Comparison of ENCODE assay signal across 8 mouse cellular contexts in genomic region chr2:164442315-164443050, GRCm38 (mm10). TPM values are rescaled to one million over a fixed set of nuclear protein-coding genes. Genes with fewer than 3 reads are reported as not detected.
DNase-seq lines count a peak whose midpoint lies in the region; ATAC-seq lines count a peak whose summit lies in the region.

No protein-coding gene starts in this region.

- peak; percentile 58 for DNase-seq in ovary, postnatal 36 days (ENCODE audit: low spot score)
- no peak for DNase-seq in ovary, adult 18-20 months (ENCODE audit: low spot score)
- DNase-seq in embryonic facial prominence, embryonic 14.5 days (ENCODE audit: low spot score) = peak; percentile 39
- peak; percentile 64 for DNase-seq in limb, embryonic 10.5 days (ENCODE audit: low spot score)
- DNase-seq in Muller cell, postnatal 12 days (ENCODE audit: inconsistent ontology term) = no peak
- no peak for DNase-seq in urinary bladder, adult 18-20 months (ENCODE audit: low spot score in 2 of 2)

- no peaks in the 10 kb centered on the region for H3K27me3 ChIP-seq in embryonic facial prominence, embryonic 14.5 days (replicated peaks; ENCODE audit: control insufficient read depth, insufficient read depth, low read length)
- peaks cover 5% of the 10 kb centered on the region; the same call in 1 of the 2 replicates for H3K27me3 ChIP-seq in heart, embryonic 16.5 days (ENCODE audit: control insufficient read depth, insufficient read depth, low read length)
- peaks cover 48% of the 10 kb centered on the region for H3K27me3 ChIP-seq in limb, embryonic 10.5 days (ENCODE audit: low read depth, poor library complexity, severe bottlenecking)
- peaks cover 29% of the 10 kb centered on the region for H3K27me3 ChIP-seq in midbrain, embryonic 12.5 days

- H3K4me3 ChIP-seq in embryonic facial prominence, embryonic 14.5 days (ENCODE audit: low read depth, low read length) = peak overlapping the region; percentile 76
- peak overlapping the region; percentile 74 for H3K4me3 ChIP-seq in heart, embryonic 16.5 days (ENCODE audit: low read length)
- H3K4me3 ChIP-seq in limb, embryonic 10.5 days = peak overlapping the region; percentile 68
- H3K4me3 ChIP-seq in midbrain, embryonic 12.5 days = peak overlapping the region; percentile 52

- H3K36me3 ChIP-seq in embryonic facial prominence, embryonic 14.5 days (ENCODE audit: control insufficient read depth, insufficient read depth, low read length) = no peaks in the 10 kb centered on the region
- no peaks in the 10 kb centered on the region for H3K36me3 ChIP-seq in heart, embryonic 16.5 days (ENCODE audit: control insufficient read depth, insufficient read depth)
- H3K36me3 ChIP-seq in limb, embryonic 10.5 days = no peaks in the 10 kb centered on the region
- H3K36me3 ChIP-seq in midbrain, embryonic 12.5 days = no peaks in the 10 kb centered on the region

- 3% methylated on average over 29 of the region's 29 CpGs for WGBS in embryonic facial prominence, embryonic 14.5 days
- WGBS in heart, embryonic 16.5 days = 3% methylated on average over 29 of the region's 29 CpGs
- WGBS in limb, embryonic 10.5 days = 1% methylated on average over 29 of the region's 29 CpGs
- WGBS in midbrain, embryonic 12.5 days = 3% methylated on average over 29 of the region's 29 CpGs

- no peaks in the 10 kb centered on the region for H3K9me3 ChIP-seq in embryonic facial prominence, embryonic 14.5 days (ENCODE audit: control insufficient read depth, low read length)
- no peaks in the 10 kb centered on the region for H3K9me3 ChIP-seq in heart, embryonic 16.5 days (replicated peaks; ENCODE audit: control insufficient read depth, low read length)
- H3K9me3 ChIP-seq in limb, embryonic 10.5 days (replicated peaks) = no peaks in the 10 kb centered on the region
- no peaks in the 10 kb centered on the region for H3K9me3 ChIP-seq in midbrain, embryonic 12.5 days

- peak overlapping the region; percentile 91 for H3K4me2 ChIP-seq in embryonic facial prominence, embryonic 14.5 days (ENCODE audit: low read depth, low read length)
- H3K4me2 ChIP-seq in heart, embryonic 16.5 days (ENCODE audit: low read depth, low read length) = peak overlapping the region; percentile 87
- H3K4me2 ChIP-seq in midbrain, embryonic 12.5 days (replicated peaks) = peak overlapping the region; percentile 91

- peaks cover 40% of the 10 kb centered on the region for H3K4me1 ChIP-seq in embryonic facial prominence, embryonic 14.5 days (ENCODE audit: control insufficient read depth, insufficient read depth, low read length)
- peaks cover 19% of the 10 kb centered on the region for H3K4me1 ChIP-seq in heart, embryonic 16.5 days (ENCODE audit: control insufficient read depth, insufficient read depth, low read length)
- peaks cover 58% of the 10 kb centered on the region for H3K4me1 ChIP-seq in limb, embryonic 10.5 days
- H3K4me1 ChIP-seq in midbrain, embryonic 12.5 days = peaks cover 24% of the 10 kb centered on the region

- H3K27ac ChIP-seq in embryonic facial prominence, embryonic 14.5 days (replicated peaks; ENCODE audit: low read depth, low read length) = peak overlapping the region; percentile 81
- H3K27ac ChIP-seq in heart, embryonic 16.5 days (ENCODE audit: low read length) = peak overlapping the region; percentile 80
- peak overlapping the region; percentile 88 for H3K27ac ChIP-seq in limb, embryonic 10.5 days
- no peak overlapping the region for H3K27ac ChIP-seq in midbrain, embryonic 12.5 days (replicated peaks)

- H3K9ac ChIP-seq in embryonic facial prominence, embryonic 14.5 days (ENCODE audit: low read depth, low read length) = peak overlapping the region; percentile 85
- H3K9ac ChIP-seq in heart, embryonic 16.5 days (ENCODE audit: low read length) = peak overlapping the region; percentile 90
- H3K9ac ChIP-seq in midbrain, embryonic 12.5 days (replicated peaks) = peak overlapping the region; percentile 62

- peak; percentile 50 for ATAC-seq in embryonic facial prominence, embryonic 14.5 days (ENCODE audit: low read depth)
- peak; percentile 56 for ATAC-seq in heart, embryonic 16.5 days (replicated peaks; ENCODE audit: extremely low read depth, insufficient read depth, low FRiP score)
- 0 out of 2 replicates have a peak, but pooled peaks have one; percentile 54 for ATAC-seq in midbrain, embryonic 12.5 days (ENCODE audit: low FRiP score, low read depth)

RNA-seq across cellular contexts. Expression of gene Sdc4, which starts 1.2 kb away (rescaled TPM):
- polyA plus RNA-seq in embryonic facial prominence, embryonic 14.5 days (2014; fragmentation: Nextera tagmentation; extraction: Ambion mirVana) = 57.1 and 58.4 TPM in 2 replicates
- 48.0 and 61.1 TPM in 2 replicates for polyA plus RNA-seq in heart, embryonic 16.5 days (2015; fragmentation: Nextera tagmentation; extraction: Ambion mirVana)
- 22.1 and 24.2 TPM in 2 replicates for polyA plus RNA-seq in limb, embryonic 10.5 days (2016; fragmentation: Nextera tagmentation; extraction: Ambion mirVana)
- 10.5 and 11.3 TPM in 2 replicates for polyA plus RNA-seq in midbrain, embryonic 12.5 days (2016; fragmentation: Nextera tagmentation; extraction: Ambion mirVana)

RNA-seq across cellular contexts. Expression of gene Sys1, which starts 14.3 kb away (rescaled TPM):
- 63.3 and 68.3 TPM in 2 replicates for polyA plus RNA-seq in embryonic facial prominence, embryonic 14.5 days (2014; fragmentation: Nextera tagmentation; extraction: Ambion mirVana)
- 33.4 and 41.7 TPM in 2 replicates for polyA plus RNA-seq in heart, embryonic 16.5 days (2015; fragmentation: Nextera tagmentation; extraction: Ambion mirVana)
- polyA plus RNA-seq in limb, embryonic 10.5 days (2016; fragmentation: Nextera tagmentation; extraction: Ambion mirVana) = 54.4 and 54.5 TPM in 2 replicates
- polyA plus RNA-seq in midbrain, embryonic 12.5 days (2016; fragmentation: Nextera tagmentation; extraction: Ambion mirVana) = 68.8 and 69.6 TPM in 2 replicates

RNA-seq across cellular contexts. Expression of gene Gm20458, which starts 18.3 kb away (rescaled TPM):
- polyA plus RNA-seq in embryonic facial prominence, embryonic 14.5 days (2014; fragmentation: Nextera tagmentation; extraction: Ambion mirVana) = 12.5 and 14.7 TPM in 2 replicates
- 11.6 and 12.1 TPM in 2 replicates for polyA plus RNA-seq in heart, embryonic 16.5 days (2015; fragmentation: Nextera tagmentation; extraction: Ambion mirVana)
- 2.2 and 3.2 TPM in 2 replicates for polyA plus RNA-seq in limb, embryonic 10.5 days (2016; fragmentation: Nextera tagmentation; extraction: Ambion mirVana)
- polyA plus RNA-seq in midbrain, embryonic 12.5 days (2016; fragmentation: Nextera tagmentation; extraction: Ambion mirVana) = 3.8 and 6.9 TPM in 2 replicates

RNA-seq across cellular contexts. Expression of gene Trp53tg5, which starts 31.0 kb away (rescaled TPM):
- not detected in 2 replicates for polyA plus RNA-seq in embryonic facial prominence, embryonic 14.5 days (2014; fragmentation: Nextera tagmentation; extraction: Ambion mirVana)
- polyA plus RNA-seq in heart, embryonic 16.5 days (2015; fragmentation: Nextera tagmentation; extraction: Ambion mirVana) = not detected in 2 replicates
- polyA plus RNA-seq in limb, embryonic 10.5 days (2016; fragmentation: Nextera tagmentation; extraction: Ambion mirVana) = not detected in 2 replicates
- polyA plus RNA-seq in midbrain, embryonic 12.5 days (2016; fragmentation: Nextera tagmentation; extraction: Ambion mirVana) = 0.19 TPM in 1 of 2 replicates, not detected in the other

RNA-seq across cellular contexts. Expression of gene Matn4, which starts 37.5 kb away (rescaled TPM):
- 15.6 and 20.6 TPM in 2 replicates for polyA plus RNA-seq in embryonic facial prominence, embryonic 14.5 days (2014; fragmentation: Nextera tagmentation; extraction: Ambion mirVana)
- 7.2 and 8.9 TPM in 2 replicates for polyA plus RNA-seq in heart, embryonic 16.5 days (2015; fragmentation: Nextera tagmentation; extraction: Ambion mirVana)
- polyA plus RNA-seq in limb, embryonic 10.5 days (2016; fragmentation: Nextera tagmentation; extraction: Ambion mirVana) = 0.15 and 3.0 TPM in 2 replicates
- polyA plus RNA-seq in midbrain, embryonic 12.5 days (2016; fragmentation: Nextera tagmentation; extraction: Ambion mirVana) = 2.8 and 13.5 TPM in 2 replicates

Comparison
In these comparisons a context has a peak if more than half of its experiments do, and no peak if none do; other contexts are left out.
1. DNase-seq: peak in ovary, postnatal 36 days (single experiment), embryonic facial prominence, embryonic 14.5 days (single experiment) and limb, embryonic 10.5 days (single experiment); none in ovary, adult 18-20 months (single experiment), Muller cell, postnatal 12 days (single experiment) and urinary bladder, adult 18-20 months (0 of 2).
2. Peak in every context shown above with its lines, with median percentiles within 50 percentile points of each other: ATAC-seq, H3K4me2 ChIP-seq, H3K4me3 ChIP-seq and H3K9ac ChIP-seq.